Mouse (Mus musculus) bone marrow, adult 2 months (tissue): ENCODE data around the gene Hebp1.

ENCODE experiments used
- CTCF ChIP-seq: fragments of 200-500 bp; IDR thresholded peaks from 2 replicates; pipeline ENCODE4 v1.5.1; 2011; ENCODE audit warnings: low read length, control low read depth; ENCODE audit not compliant: control insufficient read depth, insufficient read depth
- POLR2A ChIP-seq: fragments of 200-500 bp; IDR thresholded peaks from 2 replicates; pipeline ENCODE4 v1.6.1; 2011; ENCODE audit warnings: low read depth, mild to moderate bottlenecking, control low read depth, low read length, borderline replicate concordance; ENCODE audit not compliant: control insufficient read depth

DNA sequence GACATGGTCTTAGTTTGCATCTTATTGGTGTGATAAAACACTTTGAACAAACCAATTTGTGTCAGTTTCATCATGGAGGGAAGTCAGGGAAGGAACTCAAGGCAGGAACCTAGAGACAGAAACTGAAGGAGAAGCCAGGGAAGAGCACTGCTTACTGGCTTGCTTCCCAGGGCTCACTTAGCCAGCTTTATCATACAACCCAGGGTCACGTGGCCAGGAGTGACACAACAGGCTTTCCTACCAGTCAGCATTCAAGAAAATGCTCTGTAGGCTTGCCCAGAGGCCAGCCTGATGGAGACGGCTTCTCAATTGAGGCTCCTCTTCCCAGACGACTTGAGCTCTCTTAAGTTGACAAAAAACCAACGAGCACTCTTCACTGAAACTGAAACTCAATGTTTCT, 2.9 kb downstream of the Hebp1 start:
- TF ChIP-seq POLR2A: no peak
- no peak for TF ChIP-seq CTCF
